8 mouse cellular contexts compared by ENCODE assay signal in genomic region chr11:3453467-3453866, GRCm38 (mm10). TPM values are rescaled to one million over a fixed set of nuclear protein-coding genes. Genes with fewer than 3 reads are reported as not detected.
DNase-seq lines count a peak whose midpoint lies in the region; ATAC-seq and TF ChIP-seq lines count a peak whose summit lies in the region.

No protein-coding gene starts in this region.

- DNase-seq in heart, postnatal 25 days (ENCODE audit: low spot score) = no peak
- DNase-seq in heart, postnatal 0 days (ENCODE audit: low spot score) = no peak
- no peak for DNase-seq in limb, embryonic 14.5 days (ENCODE audit: low spot score)
- DNase-seq in adrenal gland, postnatal 4 days (ENCODE audit: low spot score in 2 of 2) = no peak
- DNase-seq in spleen, adult 18-20 months = no peak

- H3K27ac ChIP-seq in heart, embryonic 13.5 days (replicated peaks) = no peak overlapping the region
- no peak overlapping the region for H3K27ac ChIP-seq in heart, postnatal 0 days (ENCODE audit: low read depth)
- H3K27ac ChIP-seq in limb, embryonic 14.5 days (replicated peaks; ENCODE audit: low read depth, low read length) = no peak overlapping the region
- H3K27ac ChIP-seq in olfactory bulb, adult 2 months (ENCODE audit: insufficient read depth, low read depth, low read length) = no peak overlapping the region

- H3K9me3 ChIP-seq in heart, embryonic 13.5 days = no peaks in the 10 kb centered on the region
- no peaks in the 10 kb centered on the region for H3K9me3 ChIP-seq in heart, postnatal 0 days (replicated peaks; ENCODE audit: control insufficient read depth, low read length)
- H3K9me3 ChIP-seq in limb, embryonic 14.5 days (ENCODE audit: control insufficient read depth, low read length) = no peaks in the 10 kb centered on the region

- H3K36me3 ChIP-seq in heart, embryonic 13.5 days = peaks cover 34% of the 10 kb centered on the region
- H3K36me3 ChIP-seq in heart, postnatal 0 days (replicated peaks; ENCODE audit: control insufficient read depth, insufficient read depth, low read length) = no peaks in the 10 kb centered on the region
- peaks cover 7% of the 10 kb centered on the region; the same call in 1 of the 2 replicates for H3K36me3 ChIP-seq in limb, embryonic 14.5 days (ENCODE audit: control insufficient read depth, insufficient read depth, low read length)

- no peak for TF ChIP-seq POLR2A in limb, embryonic 14.5 days (IDR thresholded peaks at IDR 0.05; ENCODE audit: borderline replicate concordance, extremely low read depth, insufficient read depth, insufficient read length)
- no peak for TF ChIP-seq POLR2A in olfactory bulb, adult 2 months (IDR thresholded peaks at IDR 0.05; ENCODE audit: insufficient read depth, low read depth, low read length)

- TF ChIP-seq CTCF in heart, postnatal 0 days (IDR thresholded peaks at IDR 0.05; ENCODE audit: low read depth) = no peak
- no peak for TF ChIP-seq CTCF in olfactory bulb, adult 2 months (IDR thresholded peaks at IDR 0.05; ENCODE audit: insufficient read depth, low read depth, low read length)

- H3K4me2 ChIP-seq in heart, embryonic 13.5 days = peak overlapping the region; percentile 95
- 0 out of 2 replicates have a peak overlapping the region, but pooled peaks have one; percentile 92 for H3K4me2 ChIP-seq in heart, postnatal 0 days (ENCODE audit: low read depth, low read length)
- peak overlapping the region; percentile 67 for H3K4me2 ChIP-seq in limb, embryonic 14.5 days (replicated peaks; ENCODE audit: low read depth, low read length, severe bottlenecking)

- peaks cover 28% of the 10 kb centered on the region for H3K4me1 ChIP-seq in heart, embryonic 13.5 days
- peaks cover 4% of the 10 kb centered on the region; the same call in 1 of the 2 replicates for H3K4me1 ChIP-seq in heart, postnatal 0 days (ENCODE audit: control insufficient read depth, insufficient read depth)
- peaks cover 17% of the 10 kb centered on the region for H3K4me1 ChIP-seq in limb, embryonic 14.5 days (ENCODE audit: control insufficient read depth, insufficient read depth, low read length)
- H3K4me1 ChIP-seq in olfactory bulb, adult 2 months (ENCODE audit: control insufficient read depth, insufficient read depth, low read length) = peaks cover 6% of the 10 kb centered on the region; the same call in 1 of the 2 replicates

- H3K4me3 ChIP-seq in heart, embryonic 13.5 days = peak overlapping the region; percentile 95
- H3K4me3 ChIP-seq in heart, postnatal 0 days (ENCODE audit: low read depth, low read length) = no peak overlapping the region
- peak overlapping the region; percentile 88 for H3K4me3 ChIP-seq in limb, embryonic 14.5 days (replicated peaks; ENCODE audit: low read length)
- H3K4me3 ChIP-seq in olfactory bulb, adult 2 months (ENCODE audit: insufficient read depth, low read depth, low read length) = peak overlapping the region; percentile 14; the same call in 1 of the 2 replicates

- WGBS in heart, embryonic 13.5 days = 61% methylated on average over 6 of the region's 6 CpGs
- WGBS in heart, postnatal 0 days = 61% methylated on average over 6 of the region's 6 CpGs
- WGBS in limb, embryonic 14.5 days = 74% methylated on average over 6 of the region's 6 CpGs
- 71% methylated on average over 6 of the region's 6 CpGs for WGBS in olfactory bulb, adult 2 months

- intact Hi-C loops in heart, postnatal 25 days (cut with DNase I) = loop anchor here (5.0 kb wide), 1 partner anchor 46 kb away; the partner anchor contains the start of gene Limk2

- peak overlapping the region; percentile 89 for H3K9ac ChIP-seq in heart, embryonic 13.5 days
- H3K9ac ChIP-seq in heart, postnatal 0 days (replicated peaks; ENCODE audit: low read depth, low read length) = no peak overlapping the region
- H3K9ac ChIP-seq in limb, embryonic 14.5 days (ENCODE audit: low read depth, low read length, severe bottlenecking) = no peak overlapping the region

- no peaks in the 10 kb centered on the region for H3K27me3 ChIP-seq in heart, embryonic 13.5 days (replicated peaks)
- no peaks in the 10 kb centered on the region for H3K27me3 ChIP-seq in heart, postnatal 0 days (ENCODE audit: control insufficient read depth, insufficient read depth, low read length)
- H3K27me3 ChIP-seq in limb, embryonic 14.5 days (ENCODE audit: control insufficient read depth, insufficient read depth, low read length) = no peaks in the 10 kb centered on the region

- no peak for ATAC-seq in heart, embryonic 13.5 days (ENCODE audit: extremely low read depth, insufficient number of reproducible peaks, low FRiP score, low TSS enrichment)
- peak; percentile 59; the same call in 1 of the 2 replicates for ATAC-seq in cerebellum, adult (ENCODE audit: insufficient number of reproducible peaks, low FRiP score, low TSS enrichment)
- ATAC-seq in heart, postnatal 0 days (ENCODE audit: insufficient read depth, low read depth) = no peak
- ATAC-seq in limb, embryonic 14.5 days (ENCODE audit: low FRiP score, low read depth) = no peak

- TF ChIP-seq EP300 in heart, postnatal 0 days (IDR thresholded peaks at IDR 0.05; ENCODE audit: low read depth) = no peak

RNA-seq across cellular contexts. Expression of gene Rnf185, which starts 1.3 kb away (rescaled TPM):
- polyA plus RNA-seq in heart, embryonic 13.5 days (2015; fragmentation: Nextera tagmentation; extraction: Ambion mirVana) = 24.7 and 25.6 TPM in 2 replicates
- 10 to 100 TPM; 19.5 to 20.2 TPM for total RNA-seq in heart, postnatal 25 days (2021)
- 41.2 and 82.6 TPM in 2 replicates for total RNA-seq in heart, postnatal 0 days (2014; rRNA removed; ENCODE audit: low replicate concordance)
- 22.9 and 23.6 TPM in 2 replicates for polyA plus RNA-seq in heart, postnatal 0 days (2015; fragmentation: Nextera tagmentation; extraction: Ambion mirVana)
- 33.4 and 37.7 TPM in 2 replicates for polyA plus RNA-seq in limb, embryonic 14.5 days (2012; rRNA removed)
- polyA plus RNA-seq in limb, embryonic 14.5 days (2014; fragmentation: Nextera tagmentation; extraction: Ambion mirVana) = 41.6 and 45.4 TPM in 2 replicates
- polyA plus RNA-seq in olfactory bulb, adult 2 months (2012; ENCODE audit: insufficient read depth, insufficient read length, low replicate concordance, missing spikeins) = not detected in 2 replicates
- total RNA-seq in adrenal gland, postnatal 4 days (2021) = 10 to 100 TPM; 33.7 to 35.6 TPM

RNA-seq across cellular contexts. Expression of gene Pla2g3, which starts 34.6 kb away (rescaled TPM):
- 0.11 and 0.16 TPM in 2 replicates for polyA plus RNA-seq in heart, embryonic 13.5 days (2015; fragmentation: Nextera tagmentation; extraction: Ambion mirVana)
- total RNA-seq in heart, postnatal 25 days (2021) = not detected
- 0.08 and 0.19 TPM in 2 replicates for total RNA-seq in heart, postnatal 0 days (2014; rRNA removed; ENCODE audit: low replicate concordance)
- 0.10 and 0.11 TPM in 2 replicates for polyA plus RNA-seq in heart, postnatal 0 days (2015; fragmentation: Nextera tagmentation; extraction: Ambion mirVana)
- 0.99 and 1.4 TPM in 2 replicates for polyA plus RNA-seq in limb, embryonic 14.5 days (2012; rRNA removed)
- 0.23 and 0.40 TPM in 2 replicates for polyA plus RNA-seq in limb, embryonic 14.5 days (2014; fragmentation: Nextera tagmentation; extraction: Ambion mirVana)
- not detected in 2 replicates for polyA plus RNA-seq in olfactory bulb, adult 2 months (2012; ENCODE audit: insufficient read depth, insufficient read length, low replicate concordance, missing spikeins)
- under 1 TPM; 0.20 to 0.22 TPM for total RNA-seq in adrenal gland, postnatal 4 days (2021)

RNA-seq across cellular contexts. Expression of gene Limk2, which starts 44.5 kb away (rescaled TPM):
- 50.4 and 58.3 TPM in 2 replicates for polyA plus RNA-seq in heart, embryonic 13.5 days (2015; fragmentation: Nextera tagmentation; extraction: Ambion mirVana)
- total RNA-seq in heart, postnatal 25 days (2021) = 10 to 100 TPM; 17.2 to 18.5 TPM
- total RNA-seq in heart, postnatal 0 days (2014; rRNA removed; ENCODE audit: low replicate concordance) = 38.3 and 55.1 TPM in 2 replicates
- 31.0 and 32.8 TPM in 2 replicates for polyA plus RNA-seq in heart, postnatal 0 days (2015; fragmentation: Nextera tagmentation; extraction: Ambion mirVana)
- polyA plus RNA-seq in limb, embryonic 14.5 days (2012; rRNA removed) = 89.5 and 91.1 TPM in 2 replicates
- 93.5 TPM in 2 replicates for polyA plus RNA-seq in limb, embryonic 14.5 days (2014; fragmentation: Nextera tagmentation; extraction: Ambion mirVana)
- polyA plus RNA-seq in olfactory bulb, adult 2 months (2012; ENCODE audit: insufficient read depth, insufficient read length, low replicate concordance, missing spikeins) = not detected in 2 replicates
- total RNA-seq in adrenal gland, postnatal 4 days (2021) = 10 to 100 TPM; 42.8 to 44.0 TPM

RNA-seq across cellular contexts. Expression of gene Inpp5j, which starts 51.2 kb away (rescaled TPM):
- polyA plus RNA-seq in heart, embryonic 13.5 days (2015; fragmentation: Nextera tagmentation; extraction: Ambion mirVana) = 9.0 and 10.0 TPM in 2 replicates
- 10 to 100 TPM; 29.4 to 30.6 TPM for total RNA-seq in heart, postnatal 25 days (2021)
- 7.1 and 9.4 TPM in 2 replicates for total RNA-seq in heart, postnatal 0 days (2014; rRNA removed; ENCODE audit: low replicate concordance)
- 12.4 and 12.8 TPM in 2 replicates for polyA plus RNA-seq in heart, postnatal 0 days (2015; fragmentation: Nextera tagmentation; extraction: Ambion mirVana)
- 0.23 and 0.40 TPM in 2 replicates for polyA plus RNA-seq in limb, embryonic 14.5 days (2012; rRNA removed)
- polyA plus RNA-seq in limb, embryonic 14.5 days (2014; fragmentation: Nextera tagmentation; extraction: Ambion mirVana) = 0.18 and 0.43 TPM in 2 replicates
- polyA plus RNA-seq in olfactory bulb, adult 2 months (2012; ENCODE audit: insufficient read depth, insufficient read length, low replicate concordance, missing spikeins) = not detected in 2 replicates
- total RNA-seq in adrenal gland, postnatal 4 days (2021) = 1 to 10 TPM; 1.8 to 2.2 TPM

Comparison
In these comparisons a context has a peak if more than half of its experiments do, and no peak if none do; other contexts are left out.
1. RNA of gene Rnf185, which starts 1.3 kb away (polyA plus RNA-seq): 33.4 to 45.4 TPM in limb, embryonic 14.5 days, 24.7 to 25.6 TPM in heart, embryonic 13.5 days and 22.9 to 23.6 TPM in heart, postnatal 0 days; not detected in olfactory bulb, adult 2 months; every median in the first group is over 10 times any median in the second.
2. Peak in every context shown above with its lines, with median percentiles within 50 percentile points of each other: H3K4me2 ChIP-seq.